Mouse (Mus musculus) liver, embryonic 12.5 days (tissue): ENCODE data around the gene Gjb4. TPM values are rescaled to one million over a fixed set of nuclear protein-coding genes. Genes with fewer than 3 reads are reported as not detected.

ENCODE experiments used
- ATAC-seq: fragments of 200-750 bp; cut with Nextera tagmentation; 2 replicates; pipeline ENCODE4 v1.8.0; 2017; ENCODE audit warnings: moderate number of reproducible peaks, mild to moderate bottlenecking, moderate library complexity
- H3K27ac ChIP-seq: fragments of 300-500 bp; sonication (generic); 2 replicates; pipeline ENCODE4 v1.5.1; 2016; ENCODE audit warnings: mild to moderate bottlenecking
- H3K27me3 ChIP-seq: fragments of 300-500 bp; sonication (generic); replicated peaks from 2 replicates; pipeline ENCODE4 v1.6.1; 2016; ENCODE audit warnings: mild to moderate bottlenecking, moderate library complexity
- H3K36me3 ChIP-seq: fragments of 300-500 bp; sonication (generic); 2 replicates; pipeline ENCODE4 v1.6.1; 2016; ENCODE audit warnings: mild to moderate bottlenecking, moderate library complexity
- H3K4me1 ChIP-seq: fragments of 300-500 bp; sonication (generic); 2 replicates; pipeline ENCODE4 v1.6.1; 2016
- H3K4me2 ChIP-seq: fragments of 300-500 bp; sonication (generic); 2 replicates; pipeline ENCODE4 v1.6.1; 2016; ENCODE audit warnings: mild to moderate bottlenecking, moderate library complexity
- H3K4me3 ChIP-seq: fragments of 300-500 bp; sonication (generic); 2 replicates; pipeline ENCODE4 v1.5.1; 2016; ENCODE audit warnings: mild to moderate bottlenecking, moderate library complexity
- H3K9ac ChIP-seq: fragments of 300-500 bp; sonication (generic); 2 replicates; pipeline ENCODE4 v1.6.1; 2016; ENCODE audit warnings: mild to moderate bottlenecking, moderate library complexity
- H3K9me3 ChIP-seq: fragments of 300-500 bp; sonication (generic); replicated peaks from 2 replicates; pipeline ENCODE4 v1.6.1; 2016; ENCODE audit warnings: mild to moderate bottlenecking, moderate library complexity
- WGBS: fragments of 180-500 bp; shearing (Covaris S2); methylation state at CpG from one replicate; pipeline ENCODE4 v1.1.7; 2016; ENCODE audit not compliant: insufficient replicate concordance; 5-methylcytosine and 5-hydroxymethylcytosine counted together
- polyA plus RNA-seq: library from polyadenylated mRNA; unstranded; fragments of >200 nt; fragmentation: Nextera tagmentation; extraction: Ambion mirVana; gene quantifications from 2 replicates; pipeline ENCODE4 v1.2.1, GENCODE M21; 2016

Gene Gjb4
- polyA plus RNA-seq, 1 experiment from 2014 or later, result not detected

- H3K9ac ChIP-seq, result no peak overlapping the region
- H3K4me3 ChIP-seq, result no peak overlapping the region
- H3K27ac ChIP-seq, result no peak overlapping the region
- no peaks in the 10 kb centered on the region for H3K9me3 ChIP-seq
- no peaks in the 10 kb centered on the region for H3K36me3 ChIP-seq
- H3K4me2 ChIP-seq, result no peak overlapping the region
- ATAC-seq, result no peak
- peaks cover 7% of the 10 kb centered on the region; the same call in 1 of the 2 replicates for H3K27me3 ChIP-seq
- 67% methylated on average over 5 of the region's 5 CpGs for WGBS
- H3K4me1 ChIP-seq, result no peaks in the 10 kb centered on the region
Observed at GRCm38 (mm10) chr4:127337668-127338067, 16.2 kb downstream of the Gjb4 start.

- H3K4me2 ChIP-seq, result no peak overlapping the region
- no peak overlapping the region for H3K9ac ChIP-seq
- H3K27me3 ChIP-seq, result peaks cover 31% of the 10 kb centered on the region
- no peaks in the 10 kb centered on the region for H3K9me3 ChIP-seq
- peaks cover 9% of the 10 kb centered on the region for H3K4me1 ChIP-seq
- H3K4me3 ChIP-seq, result no peak overlapping the region
- no peak for ATAC-seq
- H3K27ac ChIP-seq, result no peak overlapping the region
- H3K36me3 ChIP-seq, result no peaks in the 10 kb centered on the region
- WGBS, result 33% methylated on average over 5 of the region's 5 CpGs
Observed at GRCm38 (mm10) chr4:127334870-127335504, 18.9 kb downstream of the Gjb4 start.

GRCm38 (mm10) chr4:127331171-127331570 is 22.7 kb downstream of the Gjb4 start:
- peaks cover 10% of the 10 kb centered on the region for H3K4me1 ChIP-seq
- no peaks in the 10 kb centered on the region for H3K9me3 ChIP-seq
- H3K9ac ChIP-seq, result no peak overlapping the region
- no peak overlapping the region for H3K27ac ChIP-seq
- peaks cover 65% of the 10 kb centered on the region for H3K27me3 ChIP-seq
- no peak overlapping the region for H3K4me3 ChIP-seq
- WGBS, result 27% methylated on average over 13 of the region's 13 CpGs
- ATAC-seq, result no peak
- no peak overlapping the region for H3K4me2 ChIP-seq
- H3K36me3 ChIP-seq, result no peaks in the 10 kb centered on the region

GRCm38 (mm10) chr4:127330181-127331100 is 23.4 kb downstream of the Gjb4 start, which contains the start of gene Gjb3:
Gene Gjb3 (minus strand): TSS chr4:127330844.
- no peak for ATAC-seq
- Histone ChIP-seq H3K36me3 (no peaks in the 10 kb centered on the region), H3K4me1 (peaks cover 10% of the 10 kb centered on the region), H3K4me3 (no peak within 1 kb of the TSS), H3K27ac (no peak within 1 kb of the TSS), H3K4me2 (peak within 1 kb of the TSS; percentile 28; the same call in 1 of the 2 replicates), H3K9me3 (no peaks in the 10 kb centered on the region), H3K9ac (no peak within 1 kb of the TSS), H3K27me3 (peaks cover 73% of the 10 kb centered on the region)
- 4% methylated on average over 47 of the region's 49 CpGs for WGBS

- 4% methylated on average over 13 of the region's 13 CpGs for WGBS
- Histone ChIP-seq H3K4me1 (peaks cover 10% of the 10 kb centered on the region), H3K27ac (no peak overlapping the region), H3K4me2 (peak overlapping the region; percentile 28; the same call in 1 of the 2 replicates), H3K9me3 (no peaks in the 10 kb centered on the region), H3K4me3 (no peak overlapping the region), H3K36me3 (no peaks in the 10 kb centered on the region), H3K9ac (no peak overlapping the region), H3K27me3 (peaks cover 78% of the 10 kb centered on the region)
- ATAC-seq, result no peak
Observed at GRCm38 (mm10) chr4:127329751-127330150, 24.1 kb downstream of the Gjb4 start.

- Histone ChIP-seq H3K9ac (no peak overlapping the region), H3K27me3 (peaks cover 78% of the 10 kb centered on the region), H3K4me1 (peaks cover 10% of the 10 kb centered on the region), H3K9me3 (no peaks in the 10 kb centered on the region), H3K36me3 (no peaks in the 10 kb centered on the region), H3K4me2 (no peak overlapping the region), H3K4me3 (no peak overlapping the region), H3K27ac (no peak overlapping the region)
- 12% methylated on average over 3 of the region's 3 CpGs for WGBS
- ATAC-seq, result no peak
Observed at GRCm38 (mm10) chr4:127329046-127329445, 24.8 kb downstream of the Gjb4 start.

GRCm38 (mm10) chr4:127328378-127328777 is 25.5 kb downstream of the Gjb4 start:
- H3K36me3 ChIP-seq, result no peaks in the 10 kb centered on the region
- no peak overlapping the region for H3K4me2 ChIP-seq
- no peaks in the 10 kb centered on the region for H3K9me3 ChIP-seq
- peaks cover 78% of the 10 kb centered on the region for H3K27me3 ChIP-seq
- peaks cover 10% of the 10 kb centered on the region for H3K4me1 ChIP-seq
- no peak overlapping the region for H3K9ac ChIP-seq
- 42% methylated on average over 7 of the region's 7 CpGs for WGBS
- no peak overlapping the region for H3K4me3 ChIP-seq
- no peak for ATAC-seq
- H3K27ac ChIP-seq, result no peak overlapping the region

- Histone ChIP-seq H3K27me3 (peaks cover 74% of the 10 kb centered on the region), H3K4me1 (peaks cover 10% of the 10 kb centered on the region), H3K36me3 (no peaks in the 10 kb centered on the region), H3K27ac (no peak overlapping the region), H3K9ac (no peak overlapping the region), H3K9me3 (no peaks in the 10 kb centered on the region), H3K4me3 (no peak overlapping the region), H3K4me2 (no peak overlapping the region)
- 26% methylated on average over 6 of the region's 6 CpGs for WGBS
- no peak for ATAC-seq
Observed at GRCm38 (mm10) chr4:127327749-127328148, 26.1 kb downstream of the Gjb4 start.

- 22% methylated on average over 7 of the region's 7 CpGs for WGBS
- Histone ChIP-seq H3K9ac (no peak overlapping the region), H3K36me3 (no peaks in the 10 kb centered on the region), H3K27me3 (peaks cover 69% of the 10 kb centered on the region), H3K4me2 (no peak overlapping the region), H3K27ac (no peak overlapping the region), H3K4me3 (no peak overlapping the region), H3K4me1 (peaks cover 10% of the 10 kb centered on the region), H3K9me3 (no peaks in the 10 kb centered on the region)
- no peak for ATAC-seq
Observed at GRCm38 (mm10) chr4:127327258-127327657, 26.6 kb downstream of the Gjb4 start.

GRCm38 (mm10) chr4:127325276-127325675 is 28.6 kb downstream of the Gjb4 start:
- 74% methylated on average over 5 of the region's 5 CpGs for WGBS
- peaks cover 4% of the 10 kb centered on the region for H3K4me1 ChIP-seq
- H3K36me3 ChIP-seq, result no peaks in the 10 kb centered on the region
- peaks cover 50% of the 10 kb centered on the region for H3K27me3 ChIP-seq
- no peak for ATAC-seq
- no peaks in the 10 kb centered on the region for H3K9me3 ChIP-seq
- no peak overlapping the region for H3K27ac ChIP-seq
- no peak overlapping the region for H3K4me2 ChIP-seq
- no peak overlapping the region for H3K4me3 ChIP-seq
- H3K9ac ChIP-seq, result no peak overlapping the region

GRCm38 (mm10) chr4:127324759-127325158 is 29.1 kb downstream of the Gjb4 start:
- ATAC-seq, result peak; percentile 50
- no peak overlapping the region for H3K4me2 ChIP-seq
- 11% methylated on average over 6 of the region's 6 CpGs for WGBS

GRCm38 (mm10) chr4:127324296-127324695 is 29.6 kb downstream of the Gjb4 start:
- 62% methylated on average over 10 of the region's 10 CpGs for WGBS
- H3K9ac ChIP-seq, result no peak overlapping the region
- H3K4me3 ChIP-seq, result no peak overlapping the region
- H3K4me2 ChIP-seq, result no peak overlapping the region
- no peaks in the 10 kb centered on the region for H3K4me1 ChIP-seq
- H3K27ac ChIP-seq, result no peak overlapping the region
- ATAC-seq, result no peak
- H3K9me3 ChIP-seq, result no peaks in the 10 kb centered on the region
- no peaks in the 10 kb centered on the region for H3K36me3 ChIP-seq
- H3K27me3 ChIP-seq, result peaks cover 40% of the 10 kb centered on the region

More at GRCm38 (mm10) chr4:127324759-127325158, 29.1 kb downstream of the Gjb4 start:
- Histone ChIP-seq H3K36me3 (no peaks in the 10 kb centered on the region), H3K4me3 (no peak overlapping the region), H3K4me1 (no peaks in the 10 kb centered on the region), H3K27me3 (peaks cover 44% of the 10 kb centered on the region), H3K27ac (no peak overlapping the region), H3K9me3 (no peaks in the 10 kb centered on the region), H3K9ac (no peak overlapping the region)
